Mouse (Mus musculus): ENCODE measurements around the gene Gm28048. TPM values are rescaled to one million over a fixed set of nuclear protein-coding genes. Genes with fewer than 3 reads are reported as not detected.

Gene Gm28048
- polyA plus RNA-seq, 1 experiment from 2014 or later = 5.7 TPM

- Histone ChIP-seq H3K27me3 (no peaks in the 10 kb centered on the region), H3K9ac (no peak overlapping the region), H3K27ac (no peak overlapping the region), H3K4me3 (no peak overlapping the region), H3K4me1 (no peaks in the 10 kb centered on the region), H3K4me2 (replicated peaks) (no peak overlapping the region), H3K9me3 (replicated peaks) (no peaks in the 10 kb centered on the region), H3K36me3 (no peaks in the 10 kb centered on the region)
- no peak for ATAC-seq (ENCODE audit: low FRiP score)
- 91% methylated on average over 4 of the region's 4 CpGs for WGBS
Observed at GRCm38 (mm10) chr11:22897127-22897526, 84.8 kb downstream of the Gm28048 start.

GRCm38 (mm10) chr11:22893075-22893474, 88.8 kb downstream of the Gm28048 start:
- no peak overlapping the region for H3K4me2 ChIP-seq (replicated peaks)
- H3K27me3 ChIP-seq = no peaks in the 10 kb centered on the region
- no peaks in the 10 kb centered on the region; the same call in 1 of the 2 replicates for H3K9me3 ChIP-seq (replicated peaks)
- 56% methylated on average over 3 of the region's 3 CpGs for WGBS
- H3K4me3 ChIP-seq = no peak overlapping the region
- no peaks in the 10 kb centered on the region for H3K36me3 ChIP-seq
- H3K9ac ChIP-seq = no peak overlapping the region
- ATAC-seq (ENCODE audit: low FRiP score) = peak; percentile 83
- no peak overlapping the region for H3K27ac ChIP-seq
- H3K4me1 ChIP-seq = no peaks in the 10 kb centered on the region

GRCm38 (mm10) chr11:22892466-22892865, 89.4 kb downstream of the Gm28048 start:
- no peak overlapping the region for H3K4me2 ChIP-seq (replicated peaks)
- H3K4me1 ChIP-seq = no peaks in the 10 kb centered on the region
- no peaks in the 10 kb centered on the region; the same call in 1 of the 2 replicates for H3K9me3 ChIP-seq (replicated peaks)
- no peak overlapping the region for H3K9ac ChIP-seq
- H3K27ac ChIP-seq = no peak overlapping the region
- ATAC-seq (ENCODE audit: low FRiP score) = no peak
- H3K4me3 ChIP-seq = no peak overlapping the region
- H3K27me3 ChIP-seq = no peaks in the 10 kb centered on the region
- H3K36me3 ChIP-seq = no peaks in the 10 kb centered on the region
- WGBS = 63% methylated on average over 6 of the region's 6 CpGs

GRCm38 (mm10) chr11:22891876-22892275, 90.0 kb downstream of the Gm28048 start:
- WGBS = 86% methylated on average over 7 of the region's 7 CpGs
- ATAC-seq (ENCODE audit: low FRiP score) = no peak
- Histone ChIP-seq H3K27ac (no peak overlapping the region), H3K4me1 (no peaks in the 10 kb centered on the region), H3K36me3 (no peaks in the 10 kb centered on the region), H3K4me3 (no peak overlapping the region), H3K27me3 (no peaks in the 10 kb centered on the region), H3K9me3 (replicated peaks) (no peaks in the 10 kb centered on the region; the same call in 1 of the 2 replicates), H3K4me2 (replicated peaks) (no peak overlapping the region), H3K9ac (no peak overlapping the region)

- Histone ChIP-seq H3K27ac (no peak overlapping the region), H3K27me3 (no peaks in the 10 kb centered on the region), H3K4me1 (no peaks in the 10 kb centered on the region), H3K4me3 (no peak overlapping the region), H3K9ac (no peak overlapping the region), H3K9me3 (replicated peaks) (no peaks in the 10 kb centered on the region; the same call in 1 of the 2 replicates), H3K36me3 (no peaks in the 10 kb centered on the region), H3K4me2 (replicated peaks) (no peak overlapping the region)
- WGBS = 86% methylated on average over 9 of the region's 9 CpGs
- ATAC-seq (ENCODE audit: low FRiP score) = no peak
Observed at GRCm38 (mm10) chr11:22891242-22891641, 90.6 kb downstream of the Gm28048 start.

GRCm38 (mm10) chr11:22889224-22889623, 92.7 kb downstream of the Gm28048 start:
- 94% methylated on average over 3 of the region's 3 CpGs for WGBS
- no peak for ATAC-seq (ENCODE audit: low FRiP score)
- H3K4me3 ChIP-seq = no peak overlapping the region
- H3K27me3 ChIP-seq = no peaks in the 10 kb centered on the region
- H3K27ac ChIP-seq = no peak overlapping the region
- H3K9me3 ChIP-seq (replicated peaks) = no peaks in the 10 kb centered on the region; the same call in 1 of the 2 replicates
- H3K4me1 ChIP-seq = no peaks in the 10 kb centered on the region
- H3K36me3 ChIP-seq = no peaks in the 10 kb centered on the region
- H3K9ac ChIP-seq = no peak overlapping the region
- no peak overlapping the region for H3K4me2 ChIP-seq (replicated peaks)

- H3K4me2 ChIP-seq (replicated peaks) = no peak overlapping the region
- 90% methylated on average over 4 of the region's 4 CpGs for WGBS
- H3K9ac ChIP-seq = no peak overlapping the region
Observed at GRCm38 (mm10) chr11:22886991-22887390, 94.9 kb downstream of the Gm28048 start.

GRCm38 (mm10) chr11:22885350-22885749, 96.5 kb downstream of the Gm28048 start:
- no peak overlapping the region for H3K4me2 ChIP-seq (replicated peaks)
- H3K36me3 ChIP-seq = no peaks in the 10 kb centered on the region
- no peak for ATAC-seq (ENCODE audit: low FRiP score)
- 89% methylated on average over 1 of the region's 1 CpGs for WGBS
- no peaks in the 10 kb centered on the region for H3K4me1 ChIP-seq
- no peak overlapping the region for H3K9ac ChIP-seq
- H3K9me3 ChIP-seq (replicated peaks) = no peaks in the 10 kb centered on the region; the same call in 1 of the 2 replicates
- no peak overlapping the region for H3K4me3 ChIP-seq
- H3K27me3 ChIP-seq = no peaks in the 10 kb centered on the region
- H3K27ac ChIP-seq = no peak overlapping the region

More at GRCm38 (mm10) chr11:22886991-22887390, 94.9 kb downstream of the Gm28048 start:
- Histone ChIP-seq H3K4me1 (no peaks in the 10 kb centered on the region), H3K9me3 (replicated peaks) (no peaks in the 10 kb centered on the region; the same call in 1 of the 2 replicates), H3K36me3 (no peaks in the 10 kb centered on the region), H3K27ac (no peak overlapping the region), H3K4me3 (no peak overlapping the region), H3K27me3 (no peaks in the 10 kb centered on the region)
- no peak for ATAC-seq (ENCODE audit: low FRiP score)

GRCm38 (mm10) chr11:22883676-22884075, 98.2 kb downstream of the Gm28048 start:
- Histone ChIP-seq H3K4me3 (no peak overlapping the region), H3K36me3 (no peaks in the 10 kb centered on the region), H3K4me1 (no peaks in the 10 kb centered on the region), H3K27me3 (no peaks in the 10 kb centered on the region), H3K9ac (no peak overlapping the region), H3K4me2 (replicated peaks) (no peak overlapping the region), H3K27ac (no peak overlapping the region), H3K9me3 (replicated peaks) (no peaks in the 10 kb centered on the region)
- no peak for ATAC-seq (ENCODE audit: low FRiP score)
- 81% methylated on average over 2 of the region's 2 CpGs for WGBS

- H3K27ac ChIP-seq = no peak overlapping the region
Observed at GRCm38 (mm10) chr11:22882926-22883325, 99.0 kb downstream of the Gm28048 start.

GRCm38 (mm10) chr11:22880383-22881172, 101.3 kb downstream of the Gm28048 start:
- no peak for ATAC-seq (ENCODE audit: low FRiP score)
- H3K9ac ChIP-seq = no peak overlapping the region
- no peaks in the 10 kb centered on the region for H3K4me1 ChIP-seq
- H3K27me3 ChIP-seq = no peaks in the 10 kb centered on the region
- no peak overlapping the region for H3K27ac ChIP-seq
- H3K36me3 ChIP-seq = no peaks in the 10 kb centered on the region
- H3K4me2 ChIP-seq (replicated peaks) = no peak overlapping the region
- 61% methylated on average over 3 of the region's 3 CpGs for WGBS
- H3K9me3 ChIP-seq (replicated peaks) = no peaks in the 10 kb centered on the region
- no peak overlapping the region for H3K4me3 ChIP-seq

More at GRCm38 (mm10) chr11:22882926-22883325, 99.0 kb downstream of the Gm28048 start:
- Histone ChIP-seq H3K4me3 (no peak overlapping the region), H3K4me2 (replicated peaks) (no peak overlapping the region), H3K9me3 (replicated peaks) (no peaks in the 10 kb centered on the region), H3K4me1 (no peaks in the 10 kb centered on the region), H3K9ac (no peak overlapping the region), H3K27me3 (no peaks in the 10 kb centered on the region), H3K36me3 (no peaks in the 10 kb centered on the region)
- ATAC-seq (ENCODE audit: low FRiP score) = no peak

GRCm38 (mm10) chr11:22879645-22880044, 102.2 kb downstream of the Gm28048 start:
- H3K4me1 ChIP-seq = no peaks in the 10 kb centered on the region
- H3K36me3 ChIP-seq = no peaks in the 10 kb centered on the region
- H3K27ac ChIP-seq = no peak overlapping the region
- no peak overlapping the region for H3K4me2 ChIP-seq (replicated peaks)
- no peaks in the 10 kb centered on the region for H3K9me3 ChIP-seq (replicated peaks)
- H3K27me3 ChIP-seq = no peaks in the 10 kb centered on the region
- no peak for ATAC-seq (ENCODE audit: low FRiP score)
- H3K9ac ChIP-seq = no peak overlapping the region
- WGBS = 94% methylated on average over 4 of the region's 4 CpGs
- H3K4me3 ChIP-seq = no peak overlapping the region

Data from hindbrain, embryonic 12.5 days (tissue).